Mouse (Mus musculus) megakaryocyte-erythroid progenitor cell, adult 5-6 weeks (primary cell): ENCODE measurements around the gene Acadm. TPM values are rescaled to one million over a fixed set of nuclear protein-coding genes. Genes with fewer than 3 reads are reported as not detected.

ENCODE experiments used
- ATAC-seq: replicated peaks from 2 replicates; pipeline ENCODE4 v1.8.0; 2016; ENCODE audit warnings: mild to moderate bottlenecking, inconsistent platforms; ENCODE audit not compliant: severe bottlenecking, poor library complexity, low FRiP score, low TSS enrichment
- total RNA-seq, 2 experiments: library from RNA; stranded (forward) in 1 of 2; stranded (reverse) in 1 of 2; fragments of 200-1000, 215-1000 nt in 1 of 2; fragments of >200 nt in 1 of 2; fragmentation: Nextera tagmentation in 1 of 2; gene quantifications; 2 replicates each; pipeline ENCODE4 v1.2.3; 2014 to 2017

Acadm gene
- total RNA-seq, 2 experiments from 2014 or later: 82.5 to 332 TPM

GRCm38 (mm10) chr3:153906136-153906871 is 38.1 kb downstream of the Acadm start, which contains the start of gene Msh4:
Gene Msh4 (minus strand): TSS chr3:153906138.
- peak; percentile 5 for ATAC-seq

DNA sequence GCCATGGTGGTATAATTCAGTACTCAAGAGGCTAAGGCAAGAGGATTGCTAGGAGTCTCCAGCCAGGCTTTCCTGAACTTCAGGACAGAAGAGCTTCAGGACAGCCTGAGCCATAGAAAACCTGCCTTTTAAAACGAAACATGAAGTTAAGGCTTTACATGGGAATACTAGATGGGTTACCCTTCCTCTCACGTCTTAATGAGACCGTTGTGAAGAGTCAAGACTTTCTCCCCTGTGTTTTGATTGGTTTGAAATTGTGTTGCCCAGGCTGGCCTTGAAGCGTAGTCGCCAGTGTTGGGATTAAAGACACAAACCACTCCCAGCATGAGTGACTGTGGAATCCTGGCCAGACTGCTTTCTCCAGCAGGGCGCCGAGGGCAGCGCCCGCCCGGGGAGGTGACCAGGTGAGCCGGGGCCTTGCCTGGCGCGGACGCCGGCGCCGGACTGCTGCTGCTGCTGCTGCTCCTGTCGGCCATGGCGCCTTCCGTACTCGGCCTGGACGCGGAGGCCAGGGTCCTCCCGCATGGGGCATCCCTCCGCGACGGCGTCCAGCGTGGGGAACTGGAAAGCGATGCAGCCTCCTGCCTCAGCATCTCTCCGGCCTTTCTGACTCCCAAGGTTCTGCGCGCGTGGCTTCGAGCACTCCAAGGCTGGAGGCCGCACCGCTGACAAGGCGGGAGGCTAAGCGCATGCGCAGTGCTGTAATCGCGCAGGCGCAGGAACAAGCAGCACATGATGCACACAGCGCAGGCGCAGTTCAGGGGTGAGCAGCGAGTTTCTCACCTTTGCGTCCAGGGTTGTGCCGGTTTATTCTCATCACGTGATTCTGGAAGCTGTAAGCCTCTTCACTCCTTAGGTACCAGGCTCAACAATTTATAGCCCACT is 38.9 kb downstream of the Acadm start:
- peak; percentile 12 for ATAC-seq

GRCm38 (mm10) chr3:153904586-153904985 is 39.8 kb downstream of the Acadm start:
- peak; percentile 42 for ATAC-seq

DNA sequence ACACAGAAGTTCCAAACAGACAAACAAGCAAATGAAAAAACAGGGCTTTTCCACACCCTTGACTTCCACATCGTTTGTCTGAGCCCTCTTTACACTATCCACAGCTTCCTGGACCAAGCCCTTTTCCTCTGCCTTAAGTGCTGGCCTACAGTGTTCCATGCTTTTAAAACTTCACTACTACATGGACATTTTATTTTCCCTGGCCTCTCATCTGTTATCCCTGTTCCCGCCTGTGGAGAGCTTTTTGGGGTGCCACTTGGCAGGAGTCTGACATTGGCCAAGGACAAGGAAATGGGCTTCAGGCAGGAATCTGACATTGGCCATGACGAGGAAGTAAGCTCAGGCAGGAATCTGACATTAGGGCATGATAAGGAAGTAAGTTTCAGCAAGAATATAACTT is 41.8 kb downstream of the Acadm start:
- no peak for ATAC-seq

DNA sequence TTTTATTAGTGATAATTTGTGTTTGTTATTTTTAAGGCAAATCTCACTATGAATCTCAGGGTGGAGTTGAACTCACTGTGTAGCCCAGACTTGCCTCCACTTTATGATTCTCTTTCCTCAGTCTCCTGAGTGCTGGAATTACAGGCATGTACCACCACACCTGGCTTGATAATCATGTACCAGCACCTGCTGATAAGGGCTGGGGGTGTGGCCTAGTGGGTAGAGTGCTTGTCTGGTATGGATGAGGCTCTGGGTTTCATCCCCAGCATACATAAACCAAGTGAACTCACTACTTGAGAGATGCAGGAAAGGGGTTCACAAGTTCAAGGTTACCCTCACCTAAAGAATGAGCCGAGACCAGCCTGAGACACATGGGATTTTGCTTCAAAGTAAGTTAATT is 42.5 kb downstream of the Acadm start:
- no peak for ATAC-seq

DNA sequence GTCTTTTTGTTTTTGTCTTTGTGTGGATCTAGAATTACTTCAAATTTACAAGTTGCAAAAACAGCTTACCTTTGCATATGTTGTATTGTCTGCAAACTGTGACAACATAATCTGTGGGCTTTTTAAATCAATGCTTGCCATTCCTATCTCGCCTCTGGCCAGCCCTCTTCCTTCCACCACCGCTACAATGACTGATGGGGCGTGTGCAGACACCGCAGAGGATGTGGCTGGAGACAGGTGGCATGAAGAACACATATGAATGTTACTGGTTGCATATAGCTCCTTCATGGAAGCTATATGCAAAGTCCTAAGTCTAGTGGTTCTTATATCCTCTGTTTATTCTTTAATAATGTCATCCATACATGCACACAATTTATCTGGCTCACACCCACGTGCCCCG is 47.2 kb downstream of the Acadm start:
- peak; percentile 39; the same call in 1 of the 2 replicates for ATAC-seq

GRCm38 (mm10) chr3:153895454-153895853 is 49.0 kb downstream of the Acadm start:
- ATAC-seq: peak; percentile 71

- no peak for ATAC-seq
These were observed 55.1 kb downstream of the Acadm start for GRCm38 (mm10) chr3:153889188-153889781.

- ATAC-seq: peak; percentile 87
These were observed 56.3 kb downstream of the Acadm start for GRCm38 (mm10) chr3:153888141-153888540.

GRCm38 (mm10) chr3:153886296-153886695 is 58.1 kb downstream of the Acadm start:
- peak; percentile 62 for ATAC-seq

Other genes starting within 250 kb of the Acadm start
- 19.6 and 26.5 TPM in 2 replicates for gene St6galnac3, start 219.5 kb downstream of the Acadm start, total RNA-seq (2014; fragmentation: Nextera tagmentation)
- 4.0 and 17.2 TPM in 2 replicates for gene St6galnac3, start 219.5 kb downstream of the Acadm start, total RNA-seq (2017)
- 11.2 and 12.2 TPM in 2 replicates for gene Asb17, start 100.4 kb downstream of the Acadm start, total RNA-seq (2014; fragmentation: Nextera tagmentation)
- 3.7 and 4.2 TPM in 2 replicates for gene Asb17, start 100.4 kb downstream of the Acadm start, total RNA-seq (2017)
- gene Msh4, start 38.5 kb downstream of the Acadm start, total RNA-seq (2014; fragmentation: Nextera tagmentation): 0.17 and 0.49 TPM in 2 replicates
- gene Msh4, start 38.5 kb downstream of the Acadm start, total RNA-seq (2017): not detected in 2 replicates
- 211 and 271 TPM in 2 replicates for gene Rabggtb, start 31.6 kb downstream of the Acadm start, total RNA-seq (2014; fragmentation: Nextera tagmentation)
- 274 and 354 TPM in 2 replicates for gene Rabggtb, start 31.6 kb downstream of the Acadm start, total RNA-seq (2017)
- gene Slc44a5, start 28.8 kb upstream of the Acadm start, total RNA-seq (2014; fragmentation: Nextera tagmentation): not detected in 2 replicates
- gene Slc44a5, start 28.8 kb upstream of the Acadm start, total RNA-seq (2017): 0.28 TPM in 1 of 2 replicates, not detected in the other